Mouse (Mus musculus): ENCODE data around the gene Pip5k1c. TPM values are rescaled to one million over a fixed set of nuclear protein-coding genes. Genes with fewer than 3 reads are reported as not detected.
A peak's percentile ranks its signal among the peaks of the same experiment; 100 is the strongest.

Pip5k1c gene
- total and polyA plus RNA-seq, 2 experiments from 2014 or later, result 108 to 223 TPM

DNA sequence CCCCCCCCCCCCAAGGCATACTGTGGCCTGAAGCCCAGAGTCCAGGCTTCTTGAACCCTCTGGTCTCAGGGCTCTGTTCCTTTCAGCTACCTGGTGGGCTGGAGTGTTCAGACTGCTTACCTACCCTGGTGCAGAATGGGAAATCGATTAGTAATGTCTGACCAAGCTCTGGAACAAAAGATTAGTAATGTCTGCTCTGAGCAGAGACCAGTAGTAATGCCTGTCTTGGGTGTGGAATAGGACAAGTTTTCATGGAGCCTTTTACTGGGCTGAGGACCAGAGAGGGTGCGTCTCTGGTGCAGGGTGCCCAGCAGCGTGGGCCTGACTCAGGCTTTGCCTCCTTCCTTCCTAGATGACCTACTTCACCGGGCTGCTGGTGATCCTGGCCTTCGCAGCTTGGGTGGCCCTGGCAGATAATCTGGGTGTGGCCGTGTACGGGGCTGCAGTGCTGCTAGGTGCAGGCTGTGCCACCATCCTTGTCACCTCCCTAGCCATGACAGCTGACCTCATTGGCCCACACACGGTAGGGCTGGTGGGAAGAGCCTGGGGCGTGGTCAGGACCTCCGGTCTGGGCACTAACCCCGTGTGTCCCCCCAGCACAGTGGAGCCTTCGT is 69.7 kb downstream of the Pip5k1c start:
- TF ChIP-seq CTCF (IDR thresholded peaks at IDR 0.05; ENCODE audit: low read depth), result no peak
- DNase-seq (ENCODE audit: low spot score) (no peak), ATAC-seq (no peak)
- no peaks in the 10 kb centered on the region for H3K9me3 ChIP-seq (ENCODE audit: low read length)
- 81% methylated on average over 12 of the region's 12 CpGs for WGBS
- H3K36me3 ChIP-seq (ENCODE audit: insufficient read depth, low read length), result peaks cover 8% of the 10 kb centered on the region
- H3K4me1 ChIP-seq (ENCODE audit: insufficient read depth, low read length), result peaks cover 11% of the 10 kb centered on the region; the same call in 1 of the 2 replicates
- no peak overlapping the region for H3K4me2 ChIP-seq (ENCODE audit: low read depth, low read length)
- H3K4me3 ChIP-seq (ENCODE audit: low read length), result no peak overlapping the region
- H3K27me3 ChIP-seq (ENCODE audit: insufficient read depth, low read length), result no peaks in the 10 kb centered on the region
- no peak overlapping the region for H3K9ac ChIP-seq (replicated peaks; ENCODE audit: low read length)
- H3K27ac ChIP-seq, result no peak overlapping the region

DNA sequence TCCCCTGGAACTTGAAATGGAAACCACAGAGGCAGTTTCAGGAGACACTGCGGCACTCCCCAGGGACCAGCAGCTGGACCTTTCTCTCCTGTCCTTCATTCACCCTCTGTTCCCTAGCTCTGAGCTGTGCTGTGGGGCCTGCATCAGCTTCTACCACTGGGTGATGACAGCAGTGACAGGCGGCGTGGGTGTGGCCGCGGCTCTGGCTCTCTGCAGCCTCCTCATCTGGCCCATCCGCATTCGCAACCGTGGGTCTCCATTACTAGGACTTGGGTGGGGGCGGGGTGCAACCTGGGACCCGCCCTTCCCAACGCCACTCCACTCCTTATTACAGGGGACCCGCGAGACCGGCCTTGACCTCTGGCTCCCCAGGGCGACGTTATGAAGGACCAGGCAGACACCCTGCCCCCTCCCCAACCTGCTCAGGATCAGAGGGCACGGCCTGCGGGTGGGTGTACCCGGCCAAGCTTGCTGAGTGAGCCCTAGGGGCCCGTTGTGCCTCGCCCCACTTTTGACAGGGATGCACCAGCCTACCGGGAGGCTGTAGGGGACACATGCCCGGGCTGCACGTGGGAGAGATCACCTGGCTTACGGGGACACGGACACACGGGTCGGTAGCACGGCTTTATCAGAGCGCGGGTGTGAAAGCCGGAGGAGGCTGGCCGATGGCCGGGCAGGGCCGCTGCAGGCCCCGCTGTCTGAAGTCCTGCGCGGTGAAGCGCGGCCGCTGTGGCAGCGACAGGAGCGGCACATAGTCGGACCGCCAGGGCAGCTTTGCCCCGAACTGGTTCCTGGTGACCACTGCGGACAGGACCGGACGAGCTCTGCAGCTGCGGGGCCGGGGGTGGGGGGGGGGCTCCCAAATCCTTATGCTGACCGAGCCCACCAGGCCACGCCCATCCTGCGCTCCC is 70.9 kb downstream of the Pip5k1c start:
- Histone ChIP-seq H3K9me3 (ENCODE audit: low read length) (no peaks in the 10 kb centered on the region), H3K36me3 (ENCODE audit: insufficient read depth, low read length) (peaks cover 21% of the 10 kb centered on the region), H3K9ac (replicated peaks; ENCODE audit: low read length) (0 out of 2 replicates have a peak overlapping the region, but pooled peaks have one; percentile 28), H3K4me1 (ENCODE audit: insufficient read depth, low read length) (0 out of 2 replicates have a peak, but pooled peaks cover 5% of the 10 kb centered on the region), H3K27ac (no peak overlapping the region), H3K4me3 (ENCODE audit: low read length) (peak overlapping the region; percentile 13; the same call in 1 of the 2 replicates), H3K27me3 (ENCODE audit: insufficient read depth, low read length) (no peaks in the 10 kb centered on the region), H3K4me2 (ENCODE audit: low read depth, low read length) (peak overlapping the region; percentile 43)
- ATAC-seq (0 out of 2 replicates have a peak, but pooled peaks have one; percentile 3), DNase-seq (ENCODE audit: low spot score) (no peak)
- no peak for TF ChIP-seq CTCF (IDR thresholded peaks at IDR 0.05; ENCODE audit: low read depth)
- 17% methylated on average over 54 of the region's 54 CpGs for WGBS

DNA sequence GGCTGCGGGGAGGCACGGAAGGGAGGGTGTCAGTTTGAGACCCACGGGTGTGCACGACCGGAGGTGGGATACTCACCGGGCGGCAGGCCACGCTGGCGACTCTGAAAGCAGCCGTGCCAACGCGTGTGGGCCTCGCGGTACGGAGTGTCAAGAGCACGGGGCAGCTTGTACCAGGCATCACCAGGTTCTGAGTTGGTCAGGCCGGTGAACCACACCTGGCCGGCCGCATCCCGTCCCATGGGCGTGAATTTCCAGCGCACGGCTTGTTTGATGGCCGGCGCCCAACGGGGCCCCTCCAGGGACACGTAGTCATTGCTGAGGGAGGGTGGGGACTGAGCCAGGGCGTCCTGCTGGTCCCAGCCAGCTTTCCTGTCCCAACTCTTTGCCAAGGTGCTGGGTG is 71.9 kb downstream of the Pip5k1c start:
- peak overlapping the region; percentile 43 for H3K4me2 ChIP-seq (ENCODE audit: low read depth, low read length)
- 0 out of 2 replicates have a peak, but pooled peaks cover 5% of the 10 kb centered on the region for H3K4me1 ChIP-seq (ENCODE audit: insufficient read depth, low read length)
- 19% methylated on average over 28 of the region's 28 CpGs for WGBS
- no peaks in the 10 kb centered on the region for H3K27me3 ChIP-seq (ENCODE audit: insufficient read depth, low read length)
- no peak overlapping the region for H3K9ac ChIP-seq (replicated peaks; ENCODE audit: low read length)
- no peak for TF ChIP-seq CTCF (IDR thresholded peaks at IDR 0.05; ENCODE audit: low read depth)
- ATAC-seq (no peak), DNase-seq (ENCODE audit: low spot score) (no peak)
- H3K9me3 ChIP-seq (ENCODE audit: low read length), result no peaks in the 10 kb centered on the region
- H3K27ac ChIP-seq, result no peak overlapping the region
- no peak overlapping the region for H3K4me3 ChIP-seq (ENCODE audit: low read length)
- peaks cover 31% of the 10 kb centered on the region for H3K36me3 ChIP-seq (ENCODE audit: insufficient read depth, low read length)

GRCm38 (mm10) chr10:81365073-81365472 is 72.3 kb downstream of the Pip5k1c start:
- Histone ChIP-seq H3K27me3 (ENCODE audit: insufficient read depth, low read length) (no peaks in the 10 kb centered on the region), H3K36me3 (ENCODE audit: insufficient read depth, low read length) (peaks cover 35% of the 10 kb centered on the region), H3K9me3 (ENCODE audit: low read length) (no peaks in the 10 kb centered on the region), H3K4me3 (ENCODE audit: low read length) (no peak overlapping the region), H3K4me1 (ENCODE audit: insufficient read depth, low read length) (0 out of 2 replicates have a peak, but pooled peaks cover 5% of the 10 kb centered on the region), H3K9ac (replicated peaks; ENCODE audit: low read length) (no peak overlapping the region), H3K27ac (no peak overlapping the region), H3K4me2 (ENCODE audit: low read depth, low read length) (no peak overlapping the region)
- no peak for DNase-seq (ENCODE audit: low spot score)
- ATAC-seq, result no peak
- 30% methylated on average over 4 of the region's 4 CpGs for WGBS
- TF ChIP-seq CTCF (IDR thresholded peaks at IDR 0.05; ENCODE audit: low read depth), result no peak

GRCm38 (mm10) chr10:81365672-81366476 is 73.1 kb downstream of the Pip5k1c start, which contains the start of gene 4930404N11Rik:
Gene 4930404N11Rik (minus strand): TSS chr10:81365816.
- Histone ChIP-seq H3K4me2 (ENCODE audit: low read depth, low read length) (no peak within 1 kb of the TSS), H3K4me3 (ENCODE audit: low read length) (no peak within 1 kb of the TSS), H3K36me3 (ENCODE audit: insufficient read depth, low read length) (peaks cover 43% of the 10 kb centered on the region), H3K9me3 (ENCODE audit: low read length) (no peaks in the 10 kb centered on the region), H3K9ac (replicated peaks; ENCODE audit: low read length) (no peak within 1 kb of the TSS), H3K4me1 (ENCODE audit: insufficient read depth, low read length) (0 out of 2 replicates have a peak, but pooled peaks cover 5% of the 10 kb centered on the region), H3K27ac (peak within 1 kb of the TSS; percentile 20; the same call in 1 of the 2 replicates), H3K27me3 (ENCODE audit: insufficient read depth, low read length) (no peaks in the 10 kb centered on the region)
- WGBS, result 22% methylated on average over 12 of the region's 12 CpGs
- ATAC-seq, result no peak
- DNase-seq (ENCODE audit: low spot score), result peak; percentile 12
- no peak for TF ChIP-seq CTCF (IDR thresholded peaks at IDR 0.05; ENCODE audit: low read depth)
